Mouse (Mus musculus) intestine, embryonic 14.5 days (tissue): ENCODE results near the gene Erbb4. TPM values are rescaled to one million over a fixed set of nuclear protein-coding genes. Genes with fewer than 3 reads are reported as not detected.

Experiments used
- ATAC-seq: fragments of 200-750 bp; cut with Nextera tagmentation; replicated peaks from 2 replicates; pipeline ENCODE4 v1.8.0; 2017; ENCODE audit warnings: low read depth, moderate number of reproducible peaks, moderate TSS enrichment, moderate library complexity; ENCODE audit not compliant: low FRiP score, low TSS enrichment
- DNase-seq: peaks from one replicate; pipeline ENCODE4 v3.0.0-alpha.2; 2018; ENCODE audit warnings: low spot score
- H3K27ac ChIP-seq: fragments of 300-500 bp; sonication (generic); 2 replicates; pipeline ENCODE4 v1.5.1; 2014; ENCODE audit warnings: low read depth, mild to moderate bottlenecking, control low read depth
- H3K27me3 ChIP-seq: fragments of 300-500 bp; sonication (generic); replicated peaks from 2 replicates; pipeline ENCODE4 v1.6.1; 2014; ENCODE audit warnings: low read length, control low read depth; ENCODE audit not compliant: control insufficient read depth, insufficient read depth
- H3K36me3 ChIP-seq: fragments of 300-500 bp; sonication (generic); 2 replicates; pipeline ENCODE4 v1.6.1; 2014; ENCODE audit warnings: low read length, control low read depth; ENCODE audit not compliant: control insufficient read depth, insufficient read depth
- H3K4me1 ChIP-seq: fragments of 300-500 bp; sonication (generic); replicated peaks from 2 replicates; pipeline ENCODE4 v1.6.1; 2014; ENCODE audit warnings: low read length, control low read depth, mixed read lengths; ENCODE audit not compliant: control insufficient read depth, insufficient read depth
- H3K4me2 ChIP-seq: fragments of 300-500 bp; sonication (generic); 2 replicates; pipeline ENCODE4 v1.6.1; 2014; ENCODE audit warnings: low read length
- H3K4me3 ChIP-seq: fragments of 300-500 bp; sonication (generic); 2 replicates; pipeline ENCODE4 v1.5.1; 2014; ENCODE audit warnings: low read depth, low read length, control low read depth, mixed read lengths
- H3K9ac ChIP-seq: fragments of 300-500 bp; sonication (generic); 2 replicates; pipeline ENCODE4 v1.6.1; 2014; ENCODE audit warnings: mild to moderate bottlenecking, low read length
- H3K9me3 ChIP-seq: fragments of 300-500 bp; sonication (generic); 2 replicates; pipeline ENCODE4 v1.6.1; 2016; ENCODE audit warnings: low read length, control low read depth; ENCODE audit not compliant: control insufficient read depth
- WGBS: fragments of 180-500 bp; shearing (Covaris S2); extraction: QIAGEN DNeasy Blood & Tissue Kit; methylation state at CpG from one replicate; pipeline ENCODE4 v1.1.7; 2014; 5-methylcytosine and 5-hydroxymethylcytosine counted together
- polyA plus RNA-seq: library from polyadenylated mRNA; unstranded; fragments of >200 nt; fragmentation: Nextera tagmentation; extraction: Ambion mirVana; gene quantifications from 2 replicates; pipeline ENCODE4 v1.2.1, GENCODE M21; 2014

The Erbb4 gene
- polyA plus RNA-seq, 1 experiment from 2014 or later = 0.08 TPM

- no peak overlapping the region for H3K4me3 ChIP-seq
- ATAC-seq (no peak), DNase-seq (no peak)
- 57% methylated on average over 4 of the region's 4 CpGs for WGBS
- no peaks in the 10 kb centered on the region for H3K27me3 ChIP-seq
- H3K4me1 ChIP-seq = no peaks in the 10 kb centered on the region
- H3K27ac ChIP-seq = no peak overlapping the region
- H3K9me3 ChIP-seq = no peaks in the 10 kb centered on the region
- no peaks in the 10 kb centered on the region for H3K36me3 ChIP-seq
- no peak overlapping the region for H3K4me2 ChIP-seq
- no peak overlapping the region for H3K9ac ChIP-seq
These were observed 533.9 kb downstream of the Erbb4 start for GRCm38 (mm10) chr1:68573851-68574540.

- ATAC-seq (no peak), DNase-seq (no peak)
- H3K4me3 ChIP-seq = no peak overlapping the region
- no peak overlapping the region for H3K27ac ChIP-seq
- 76% methylated on average over 1 of the region's 1 CpGs for WGBS
- no peaks in the 10 kb centered on the region for H3K36me3 ChIP-seq
- no peaks in the 10 kb centered on the region for H3K27me3 ChIP-seq
- no peak overlapping the region for H3K4me2 ChIP-seq
- H3K9me3 ChIP-seq = no peaks in the 10 kb centered on the region
- H3K9ac ChIP-seq = no peak overlapping the region
- no peaks in the 10 kb centered on the region for H3K4me1 ChIP-seq
These were observed 536.9 kb downstream of the Erbb4 start for GRCm38 (mm10) chr1:68570924-68571323.

- Histone ChIP-seq H3K9ac (no peak overlapping the region), H3K27me3 (no peaks in the 10 kb centered on the region), H3K36me3 (no peaks in the 10 kb centered on the region), H3K4me3 (no peak overlapping the region), H3K4me1 (no peaks in the 10 kb centered on the region), H3K27ac (no peak overlapping the region), H3K9me3 (no peaks in the 10 kb centered on the region), H3K4me2 (no peak overlapping the region)
- DNase-seq (no peak), ATAC-seq (no peak)
- 65% methylated on average over 4 of the region's 4 CpGs for WGBS
These were observed 564.9 kb downstream of the Erbb4 start for GRCm38 (mm10) chr1:68542942-68543341.

- Histone ChIP-seq H3K36me3 (no peaks in the 10 kb centered on the region), H3K9me3 (no peaks in the 10 kb centered on the region), H3K27me3 (no peaks in the 10 kb centered on the region), H3K4me1 (no peaks in the 10 kb centered on the region), H3K9ac (no peak overlapping the region), H3K4me2 (no peak overlapping the region), H3K27ac (no peak overlapping the region), H3K4me3 (no peak overlapping the region)
- DNase-seq (no peak), ATAC-seq (no peak)
- 48% methylated on average over 2 of the region's 2 CpGs for WGBS
These were observed 590.0 kb downstream of the Erbb4 start for GRCm38 (mm10) chr1:68517820-68518219.

- Histone ChIP-seq H3K4me2 (no peak overlapping the region), H3K27me3 (no peaks in the 10 kb centered on the region), H3K9ac (no peak overlapping the region), H3K4me1 (no peaks in the 10 kb centered on the region), H3K9me3 (no peaks in the 10 kb centered on the region), H3K27ac (no peak overlapping the region), H3K36me3 (no peaks in the 10 kb centered on the region), H3K4me3 (no peak overlapping the region)
- ATAC-seq (no peak), DNase-seq (no peak)
- 57% methylated on average over 1 of the region's 1 CpGs for WGBS
These were observed 604.0 kb downstream of the Erbb4 start for GRCm38 (mm10) chr1:68503873-68504272.

GRCm38 (mm10) chr1:68501561-68501960 lies 606.3 kb downstream of the Erbb4 start:
- ATAC-seq (no peak), DNase-seq (no peak)
- Histone ChIP-seq H3K9me3 (no peaks in the 10 kb centered on the region), H3K4me3 (no peak overlapping the region), H3K27ac (no peak overlapping the region), H3K9ac (no peak overlapping the region), H3K27me3 (no peaks in the 10 kb centered on the region), H3K36me3 (no peaks in the 10 kb centered on the region), H3K4me1 (no peaks in the 10 kb centered on the region), H3K4me2 (no peak overlapping the region)
- WGBS = 43% methylated on average over 4 of the region's 4 CpGs

GRCm38 (mm10) chr1:68466390-68466960 lies 641.4 kb downstream of the Erbb4 start:
- H3K4me3 ChIP-seq = no peak overlapping the region
- H3K9me3 ChIP-seq = no peaks in the 10 kb centered on the region
- no peaks in the 10 kb centered on the region for H3K27me3 ChIP-seq
- H3K9ac ChIP-seq = no peak overlapping the region
- no peak for DNase-seq
- no peaks in the 10 kb centered on the region for H3K4me1 ChIP-seq
- H3K36me3 ChIP-seq = no peaks in the 10 kb centered on the region
- H3K4me2 ChIP-seq = no peak overlapping the region
- H3K27ac ChIP-seq = no peak overlapping the region
- ATAC-seq = no peak

GRCm38 (mm10) chr1:68451274-68451673 lies 656.6 kb downstream of the Erbb4 start:
- Histone ChIP-seq H3K4me2 (no peak overlapping the region), H3K36me3 (no peaks in the 10 kb centered on the region), H3K9me3 (no peaks in the 10 kb centered on the region), H3K27me3 (no peaks in the 10 kb centered on the region), H3K4me1 (no peaks in the 10 kb centered on the region), H3K4me3 (no peak overlapping the region), H3K27ac (no peak overlapping the region), H3K9ac (no peak overlapping the region)
- DNase-seq = no peak
- ATAC-seq = no peak
- 82% methylated on average over 1 of the region's 1 CpGs for WGBS
